Mouse (Mus musculus) liver, embryonic 14.5 days (tissue): ENCODE data around the gene 4930430F08Rik.

Experiments
- CTCF ChIP-seq: IDR thresholded peaks from 2 replicates; pipeline ENCODE4 v1.5.1; 2016; ENCODE audit warnings: antibody characterized with exemption, low read depth, control low read depth
- EP300 ChIP-seq: IDR thresholded peaks from 2 replicates; pipeline ENCODE4 v1.6.1; 2016; ENCODE audit warnings: antibody characterized with exemption, low read depth

DNA sequence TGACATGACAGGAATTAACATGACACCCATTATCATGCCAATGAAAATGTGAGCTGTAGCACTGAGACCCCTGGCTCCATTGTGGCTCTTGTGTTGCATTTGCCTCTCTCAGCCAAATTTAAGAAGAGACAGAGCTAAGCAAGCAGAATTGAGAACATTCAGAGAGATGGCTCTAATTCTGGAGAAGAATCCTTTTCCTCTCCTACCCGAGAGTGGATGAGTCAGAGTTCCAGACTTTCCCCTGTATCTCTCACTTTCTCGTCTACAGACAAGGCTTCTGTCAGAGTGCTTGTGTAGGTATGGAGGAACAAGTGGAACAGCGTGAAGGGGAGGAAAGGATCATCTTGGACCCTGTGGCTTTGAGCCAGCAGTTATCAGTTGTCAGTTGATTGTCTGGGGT is 26.1 kb downstream of the 4930430F08Rik start:
- no peak for TF ChIP-seq CTCF
- no peak for TF ChIP-seq EP300
